Mouse (Mus musculus): Measurements from ENCODE around the gene Hrasls5.

The Hrasls5 gene

DNA sequence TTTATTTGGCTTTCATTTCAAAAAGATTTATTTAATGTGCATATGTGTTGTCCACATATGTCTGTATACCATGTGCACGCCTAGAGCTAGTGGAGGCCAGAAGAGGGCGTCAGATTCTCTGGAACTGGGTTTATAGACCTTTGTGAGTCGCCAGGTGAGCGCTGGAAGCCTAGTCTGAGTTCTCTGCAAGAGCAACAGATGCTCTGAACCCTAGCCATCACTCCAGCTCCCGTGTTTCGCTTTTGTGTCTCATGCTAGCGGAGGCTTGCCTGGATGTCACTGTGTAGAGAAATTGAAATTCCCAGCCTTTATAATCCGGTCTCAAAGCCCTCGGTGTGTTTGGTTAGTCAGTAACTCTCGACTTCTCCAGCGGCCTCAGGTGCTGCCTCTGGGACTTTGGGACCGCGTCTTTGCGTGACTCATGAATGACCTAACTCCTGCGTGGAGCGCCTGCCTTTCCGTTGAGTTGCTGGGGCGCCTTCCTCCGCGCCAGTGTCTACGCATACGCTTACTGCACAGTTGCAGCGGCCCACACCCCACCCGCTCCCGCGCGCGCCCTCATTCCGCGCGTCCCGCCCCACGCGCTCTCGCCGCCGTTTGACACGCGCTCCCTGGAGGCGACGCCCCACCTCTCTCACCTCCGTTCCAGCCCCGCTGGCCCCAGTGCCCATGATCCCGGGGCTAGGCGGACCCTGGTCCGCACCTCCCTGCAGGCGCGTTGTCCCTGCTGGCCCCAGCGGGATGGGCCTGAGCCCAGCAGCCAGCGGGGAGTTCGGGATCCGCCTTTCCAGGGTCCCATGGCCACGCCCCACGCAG, at the start of gene Hrasls5:
Hrasls5 (plus strand) TSS at position 600 of the 816 bp plus-strand sequence.
- no peak for DNase-seq

DNA sequence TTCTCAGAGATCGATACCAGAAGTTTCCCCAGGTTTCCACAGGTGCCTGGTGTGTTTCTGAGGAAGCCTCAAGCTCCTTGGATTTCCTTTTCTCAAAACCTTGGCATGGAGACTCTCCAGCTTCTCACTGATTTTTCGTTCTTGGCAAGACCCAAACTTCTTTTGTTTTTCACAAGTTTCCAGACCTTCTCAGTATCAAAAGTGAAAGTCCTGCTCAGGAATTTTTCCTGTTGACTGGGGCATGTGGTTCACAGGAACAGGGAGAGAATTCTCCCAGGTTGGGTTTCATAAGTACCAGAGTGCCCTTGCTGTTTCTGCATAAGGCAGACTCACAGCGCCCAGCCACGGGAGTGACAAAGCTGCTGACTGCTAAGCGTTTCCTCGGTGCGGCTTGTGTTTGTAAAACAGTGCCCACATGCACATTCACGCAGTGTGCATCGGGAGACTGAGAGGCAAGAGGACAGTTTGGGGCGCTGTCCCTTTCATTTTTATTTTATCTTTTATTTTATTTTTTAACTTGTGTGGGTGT, 49.7 kb upstream of the Hrasls5 start:
- DNase-seq = no peak

DNA sequence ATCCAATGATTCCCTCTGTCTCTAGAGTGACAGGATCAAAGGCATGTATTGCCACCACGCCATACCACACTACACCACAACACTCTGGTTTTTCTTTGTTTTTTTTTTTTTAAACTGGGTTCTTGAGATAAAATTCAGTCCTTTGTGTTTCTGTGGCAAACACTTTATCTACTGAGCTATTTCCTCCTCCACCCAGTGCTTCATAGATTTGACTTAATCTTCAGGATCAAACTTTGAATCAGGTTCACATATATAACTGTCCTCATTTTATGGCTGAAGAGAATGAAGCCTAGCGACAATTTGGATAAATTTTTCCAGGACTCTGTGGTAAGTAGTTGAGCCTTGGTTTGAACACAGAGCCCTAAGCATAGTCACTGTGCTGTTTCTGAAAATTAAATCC, 48.7 kb upstream of the Hrasls5 start:
- no peak for DNase-seq

DNA sequence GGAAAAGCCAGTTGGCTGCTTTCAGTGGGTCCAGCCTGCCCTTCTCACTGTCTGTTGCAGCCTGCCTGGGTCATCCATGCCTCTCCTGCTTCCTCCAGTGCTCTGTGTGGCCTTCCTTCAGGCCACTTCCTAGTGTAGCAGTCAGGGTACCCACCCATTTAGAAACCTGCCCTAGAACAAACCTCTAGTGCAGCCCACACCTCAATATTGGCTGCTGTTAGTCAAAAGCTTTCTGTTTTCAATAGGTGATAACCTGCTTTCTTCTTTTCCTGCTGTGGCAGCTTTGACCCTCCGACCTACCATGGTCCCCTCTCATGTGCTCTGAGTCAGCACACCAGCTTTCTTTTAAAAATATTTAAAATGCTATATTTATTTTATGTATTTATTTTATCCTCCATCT, 47.9 kb upstream of the Hrasls5 start:
- no peak for DNase-seq

DNA sequence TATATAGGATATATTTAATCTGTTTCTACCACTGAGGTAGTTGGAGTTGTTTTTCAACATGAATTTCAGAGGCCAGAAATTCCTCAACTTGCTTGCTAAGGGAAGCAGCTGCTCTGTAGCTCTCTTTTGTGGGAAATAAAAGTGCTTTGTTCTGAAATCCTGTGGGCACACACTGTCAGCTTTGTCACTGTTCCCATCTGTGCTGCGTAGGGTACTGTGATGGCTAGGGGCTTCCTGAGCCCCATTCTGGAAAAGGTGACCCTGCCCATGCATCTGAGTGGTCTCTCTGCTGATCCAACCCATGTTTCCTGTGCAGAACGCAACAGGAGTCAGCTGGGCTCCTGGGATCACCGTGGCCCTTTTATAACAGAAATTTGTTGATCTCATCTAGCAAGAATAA, 45.5 kb upstream of the Hrasls5 start:
- no peak for DNase-seq

DNA sequence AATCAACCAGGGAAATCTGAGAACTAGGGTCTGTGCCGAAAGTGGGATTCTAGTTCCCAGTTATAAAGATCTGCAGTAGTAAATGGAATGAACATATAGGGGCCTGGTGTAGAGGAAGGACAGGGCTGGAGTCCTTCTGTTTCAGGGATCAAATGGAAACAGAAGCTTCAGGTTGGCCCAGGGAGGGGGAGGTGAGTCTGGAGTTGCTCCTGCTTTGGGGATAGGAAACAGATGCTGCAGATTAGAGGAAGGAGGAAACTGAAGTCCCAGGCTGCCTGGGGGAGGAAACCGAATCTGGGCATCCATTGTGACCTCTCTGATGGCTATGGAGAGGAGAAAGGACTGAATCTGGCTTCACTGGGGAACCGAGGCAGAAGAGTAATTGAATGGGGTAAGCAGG, 44.0 kb upstream of the Hrasls5 start:
- no peak for DNase-seq

DNA sequence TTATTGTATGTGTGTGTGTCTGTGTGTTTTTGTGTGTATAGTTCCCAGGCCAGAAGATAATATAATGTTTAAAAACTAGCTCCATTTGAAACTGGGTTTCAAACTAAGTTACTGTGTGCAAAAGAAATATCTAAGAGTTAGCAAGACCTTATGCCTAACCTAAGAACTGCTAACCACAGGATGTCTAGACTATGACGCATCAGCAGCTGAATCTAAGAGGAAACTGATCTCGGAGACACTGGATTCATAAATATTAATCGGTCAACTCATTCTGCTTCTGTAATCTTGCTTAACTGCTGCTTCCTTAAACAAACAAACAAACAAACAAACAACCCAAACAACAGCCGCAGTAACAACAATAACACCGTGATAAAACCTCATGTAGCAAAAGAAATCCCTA, 42.7 kb upstream of the Hrasls5 start:
- DNase-seq = no peak

DNA sequence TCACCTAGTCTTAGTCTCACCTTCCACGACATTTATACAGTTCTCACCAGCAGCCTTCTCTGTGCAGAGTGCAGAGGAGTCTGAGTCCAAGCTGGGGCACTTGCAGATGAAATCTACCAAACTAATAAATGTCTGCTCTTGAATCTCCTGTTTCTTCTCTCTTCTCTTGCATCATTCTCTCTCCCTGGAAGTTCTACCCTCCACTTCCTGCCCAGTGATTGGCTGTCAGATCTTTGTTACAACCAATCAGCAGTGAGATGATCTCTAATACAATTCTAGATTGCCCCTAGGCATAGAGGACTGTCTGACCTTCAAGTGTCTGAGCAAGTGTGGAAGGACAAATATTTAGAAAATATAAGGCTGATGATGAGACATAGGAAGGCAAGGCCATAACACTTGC, 36.2 kb upstream of the Hrasls5 start:
- no peak for DNase-seq

DNA sequence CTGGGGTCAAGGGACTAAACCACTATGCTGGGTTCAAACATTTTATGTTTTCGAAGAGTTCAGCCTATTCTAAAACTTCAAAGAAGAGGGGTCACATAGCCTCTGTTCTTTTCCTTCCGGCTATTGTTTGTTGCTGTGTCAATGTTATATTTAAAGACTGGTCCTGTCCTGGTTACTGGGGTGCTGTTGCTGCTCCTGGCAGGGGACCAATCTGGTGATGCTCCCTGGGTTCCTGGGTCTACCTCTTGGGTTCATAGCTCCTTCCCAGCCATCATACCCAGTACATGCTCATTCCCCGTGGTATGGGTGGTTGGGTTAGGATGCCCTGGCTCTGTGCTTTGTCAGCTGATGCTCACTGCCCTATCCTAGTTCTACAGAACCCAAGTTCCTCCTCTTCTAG, 34.6 kb upstream of the Hrasls5 start:
- no peak for DNase-seq

DNA sequence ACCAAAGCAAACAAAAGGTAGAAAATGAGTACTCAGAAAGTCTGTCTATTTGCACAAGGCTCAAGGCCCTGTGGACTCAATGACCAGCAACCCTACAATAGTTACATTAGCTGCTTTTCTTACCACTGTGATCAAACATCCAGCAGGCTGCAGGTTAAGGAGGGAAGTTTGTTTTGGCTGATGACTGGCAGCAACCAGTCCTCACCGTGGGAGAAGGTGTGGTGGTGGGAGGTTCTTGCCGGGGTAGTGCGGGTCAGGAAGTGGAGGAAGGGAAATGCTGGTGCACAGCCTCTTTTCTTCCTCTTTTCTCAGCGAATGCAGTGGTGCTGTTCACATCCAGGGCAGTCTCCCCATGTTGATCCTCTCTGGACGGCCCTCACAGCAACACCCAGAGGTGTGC, 31.3 kb upstream of the Hrasls5 start:
- no peak for DNase-seq

DNA sequence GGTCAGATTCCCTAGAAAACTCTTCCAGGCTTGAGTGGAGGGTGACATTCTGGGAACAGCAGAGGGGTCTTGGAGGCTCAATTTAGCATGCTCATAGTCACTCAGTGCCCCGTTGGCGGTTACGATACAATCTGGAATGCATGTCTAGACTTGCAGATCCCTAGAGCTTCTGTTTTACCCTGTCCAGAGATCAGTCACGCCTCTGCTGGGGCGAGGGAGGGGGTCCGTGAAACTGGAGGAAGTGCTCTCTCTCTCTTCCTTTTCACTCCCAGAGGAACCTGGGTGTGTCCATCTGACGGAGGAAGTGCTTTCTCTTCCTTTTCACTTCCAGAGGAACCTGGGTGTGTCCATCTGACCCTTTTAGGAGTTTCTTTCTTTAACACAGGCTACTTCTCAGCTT, 29.2 kb upstream of the Hrasls5 start:
- DNase-seq = no peak

DNA sequence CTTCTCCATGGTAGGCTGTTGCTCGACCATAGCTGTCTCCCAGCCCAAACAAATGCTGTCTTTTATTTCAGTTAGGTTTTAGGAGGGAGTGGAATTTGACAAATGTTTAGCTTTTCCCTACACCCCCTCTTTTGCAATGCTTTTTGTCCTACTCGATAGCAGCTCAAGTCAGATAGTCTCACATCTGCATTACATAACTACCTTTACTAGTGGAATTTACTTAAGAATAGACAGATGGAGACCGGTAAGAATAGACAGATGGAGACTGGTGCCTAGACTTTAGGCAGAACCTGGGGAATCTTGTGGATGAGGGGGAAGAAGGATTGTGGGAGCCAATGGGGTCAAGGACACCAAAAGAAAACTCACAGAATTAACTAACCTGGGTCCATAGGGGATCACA, 28.7 kb upstream of the Hrasls5 start:
- DNase-seq = no peak

DNA sequence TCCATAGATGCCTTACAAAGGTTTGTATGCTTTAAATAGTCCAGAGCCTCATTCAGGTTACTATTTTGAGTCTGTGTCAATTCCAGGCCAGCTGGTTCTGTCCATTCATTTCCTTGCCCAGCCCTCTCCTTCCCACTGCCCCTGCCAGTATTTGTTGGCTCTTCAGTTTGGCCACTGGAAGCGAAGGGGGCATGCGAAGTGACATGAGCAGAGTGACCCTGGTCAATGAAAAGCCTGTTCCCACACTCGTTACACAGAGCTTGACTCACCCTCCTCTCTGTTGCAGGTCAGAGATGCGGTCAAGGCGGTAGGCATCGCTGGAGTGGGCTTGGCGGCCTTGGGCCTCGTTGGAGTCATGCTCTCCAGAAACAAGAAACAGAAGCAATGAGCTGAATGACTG, 27.1 kb upstream of the Hrasls5 start:
- DNase-seq = no peak

DNA sequence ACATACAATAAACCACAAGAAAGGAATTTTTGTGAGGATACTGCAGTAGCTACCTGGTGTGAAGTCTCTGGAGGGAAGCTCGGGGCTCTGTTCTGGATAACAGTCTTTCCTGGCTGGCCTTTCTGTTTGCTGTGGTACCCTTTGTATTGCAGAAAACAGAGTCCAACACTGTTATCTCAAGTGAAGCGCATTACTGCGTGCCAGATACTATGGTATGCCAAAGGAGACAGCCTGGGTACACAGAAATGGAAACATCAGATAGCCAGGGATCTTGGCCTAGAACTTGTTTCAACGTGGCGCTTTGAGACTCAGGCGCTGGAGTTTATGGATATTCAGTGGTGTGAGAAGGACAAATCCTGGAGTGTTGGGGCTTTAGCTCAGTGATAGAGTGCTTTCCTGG, 26.6 kb upstream of the Hrasls5 start:
- no peak for DNase-seq

DNA sequence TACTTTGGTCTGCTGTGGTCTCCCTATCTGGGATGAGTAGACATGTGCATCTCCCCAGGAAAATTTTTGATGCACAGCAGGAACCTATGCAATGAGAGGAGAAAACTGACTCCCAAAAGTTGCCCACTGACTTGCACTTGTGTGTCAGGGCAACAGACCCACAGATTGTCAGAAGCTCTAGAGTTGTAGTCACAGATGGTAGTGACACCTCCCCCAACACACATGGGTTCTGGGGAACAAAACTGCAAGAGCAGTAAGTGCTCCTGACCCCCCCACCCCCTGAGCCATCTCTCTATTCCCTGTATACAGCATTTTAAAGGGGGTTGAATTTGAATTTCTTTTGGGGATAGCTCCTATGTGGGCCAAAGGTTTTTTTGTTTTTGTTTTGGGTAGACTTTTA, 21.5 kb upstream of the Hrasls5 start:
- no peak for DNase-seq

DNA sequence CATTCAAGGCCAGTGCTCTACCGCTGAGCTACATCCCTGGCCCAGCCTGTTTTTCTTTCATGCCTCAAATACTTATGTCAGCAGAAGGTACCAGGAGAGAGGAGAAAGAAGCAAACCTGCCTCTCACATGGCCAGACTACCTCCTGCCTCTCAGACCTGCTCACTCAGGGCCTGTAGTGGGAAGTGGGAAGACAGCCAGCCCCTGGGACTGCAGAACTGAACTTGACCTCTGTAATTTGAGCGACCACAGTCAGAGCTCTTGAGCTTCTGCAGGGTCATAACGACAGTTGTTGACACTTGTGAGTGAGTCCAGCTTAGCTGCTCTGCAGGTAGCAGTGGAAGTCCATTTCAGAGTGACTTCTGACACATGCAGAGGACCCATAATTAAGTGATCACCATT, 20.3 kb upstream of the Hrasls5 start:
- DNase-seq = no peak

DNA sequence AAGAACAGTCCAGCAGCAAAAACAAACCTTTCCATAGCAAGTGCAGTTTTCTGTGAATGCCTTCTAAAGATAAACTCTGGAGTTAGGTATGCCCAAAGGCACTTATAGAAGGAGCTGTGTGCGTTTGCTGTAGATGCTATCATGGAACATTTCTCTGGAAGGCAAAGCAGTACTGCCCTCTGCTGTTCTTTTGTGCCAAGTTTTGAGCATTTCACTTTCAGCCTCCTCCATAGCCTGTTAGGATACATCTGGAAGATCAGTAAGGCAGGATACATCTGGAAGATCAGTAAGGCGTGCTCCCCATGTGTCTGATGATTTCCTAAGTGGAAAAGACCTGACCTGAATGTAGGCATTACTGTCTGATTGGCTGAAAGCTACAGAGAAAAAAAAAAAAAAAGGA, 16.8 kb upstream of the Hrasls5 start:
- DNase-seq = no peak

DNA sequence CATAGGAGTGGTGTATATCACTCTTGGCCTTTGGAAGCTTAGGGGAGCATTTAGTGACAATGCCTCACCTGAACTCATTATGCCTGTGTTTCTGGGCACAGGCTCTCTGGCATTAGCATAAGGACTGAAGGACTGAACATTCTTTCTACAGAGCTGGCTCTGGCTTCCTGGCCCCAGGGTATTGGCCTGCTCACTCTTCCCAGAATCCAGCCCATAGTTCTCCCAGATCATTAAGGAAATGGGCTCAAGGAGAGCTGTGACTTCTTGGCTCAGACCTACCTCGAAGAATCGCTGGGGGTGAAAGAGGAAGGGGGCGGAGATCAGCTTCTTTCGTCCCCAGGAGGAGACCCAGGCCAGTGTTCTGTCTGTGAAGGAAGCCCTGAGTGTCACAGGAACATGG, 13.9 kb upstream of the Hrasls5 start:
- no peak for DNase-seq

DNA sequence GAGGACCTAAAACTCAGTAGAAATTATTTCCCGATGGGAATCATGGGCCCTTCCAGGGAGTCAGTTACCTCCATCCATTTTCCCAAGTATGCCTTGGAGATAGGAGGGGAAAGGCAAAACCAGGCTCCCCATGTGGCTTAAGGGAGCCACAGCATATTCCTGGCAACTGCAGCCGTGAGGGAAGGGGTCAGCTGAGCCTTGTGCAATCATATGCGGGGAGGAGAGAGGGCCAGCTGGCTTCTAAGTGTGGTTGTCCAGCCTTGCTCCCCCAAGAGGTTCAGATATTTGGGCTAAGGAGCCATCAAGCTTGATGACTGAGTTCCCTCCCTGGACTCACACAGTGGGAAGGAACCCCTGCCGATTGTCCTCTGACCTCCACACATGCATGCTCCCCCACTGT, 10.8 kb upstream of the Hrasls5 start:
- DNase-seq = no peak

DNA sequence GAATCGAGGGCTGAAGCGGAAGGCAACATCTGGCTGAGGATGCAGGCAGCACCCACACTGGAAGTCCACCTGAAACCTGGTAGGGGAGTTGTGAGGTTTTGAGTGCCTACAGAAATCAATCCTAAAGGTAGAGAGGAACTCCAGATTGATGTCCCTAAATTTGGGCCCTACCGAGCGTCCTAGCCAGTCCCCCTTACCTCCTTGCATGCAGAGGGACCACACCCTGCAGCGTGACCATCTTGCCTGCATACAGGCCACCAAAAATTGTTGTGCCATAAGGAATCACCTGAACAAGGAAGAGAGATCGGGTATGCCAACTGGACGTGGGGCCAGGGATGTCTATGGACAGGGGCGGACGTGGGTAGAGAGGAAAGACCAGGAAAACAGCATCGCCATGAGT, 8.2 kb upstream of the Hrasls5 start:
- no peak for DNase-seq

DNA sequence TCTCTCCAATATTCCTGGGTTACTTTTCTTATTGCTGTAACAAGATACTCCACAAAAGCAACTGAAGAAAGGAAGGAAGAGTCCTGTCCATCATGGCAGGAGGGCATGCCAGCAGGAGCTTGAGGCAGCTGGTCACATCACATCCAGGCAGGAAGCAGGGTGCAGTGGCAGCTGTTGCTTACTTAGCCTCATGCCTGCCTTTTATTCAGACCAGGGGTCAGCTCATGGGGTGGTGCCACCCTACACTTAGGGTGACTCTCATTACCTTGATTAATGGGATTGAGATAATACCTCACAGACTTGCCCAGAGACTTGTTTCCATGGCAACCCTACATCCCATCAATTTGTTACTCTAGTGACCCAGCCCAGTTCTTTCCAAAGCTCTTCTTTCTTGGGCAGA, 7.3 kb upstream of the Hrasls5 start:
- no peak for DNase-seq

DNA sequence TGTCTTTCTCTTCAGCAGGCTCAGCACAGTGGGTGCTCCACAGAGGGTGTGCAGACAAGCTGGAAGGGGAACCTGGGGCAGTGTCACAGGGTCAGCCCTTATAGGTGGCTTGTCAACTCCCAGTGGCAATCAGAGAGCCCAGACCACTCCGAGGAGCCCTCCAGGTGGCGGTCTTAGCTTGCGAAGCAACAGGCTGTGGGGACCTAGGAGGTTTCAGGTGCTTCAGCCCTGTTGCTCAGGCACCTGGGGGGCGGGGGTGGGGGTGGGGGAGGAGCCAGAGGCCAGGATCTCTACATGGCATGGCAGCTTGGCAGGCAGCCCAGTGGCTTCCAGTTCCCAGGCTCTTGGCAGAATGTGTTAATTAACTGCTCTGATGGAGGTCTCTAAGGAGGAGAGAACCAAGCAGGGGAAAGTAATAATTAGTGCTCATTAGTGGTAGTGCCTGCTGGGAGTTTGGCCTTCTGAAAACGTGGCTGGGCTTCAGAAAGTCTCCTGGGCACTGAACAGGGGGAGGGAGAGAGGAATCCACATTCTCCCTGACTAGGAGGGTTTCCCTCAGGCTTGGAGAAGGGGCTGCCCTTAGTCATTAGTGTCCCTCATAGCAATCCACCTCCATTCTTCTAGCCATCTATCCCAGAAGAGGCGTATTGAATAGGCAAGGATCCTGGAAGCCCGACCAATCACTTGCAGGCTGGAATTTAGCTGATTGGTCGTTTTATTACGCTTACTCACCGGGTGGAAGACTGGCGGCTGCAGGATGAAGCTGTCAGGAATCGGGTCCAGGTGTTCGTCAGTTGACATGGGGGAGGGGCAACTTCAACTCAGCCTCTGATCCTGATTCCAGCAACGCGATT, 6.2 kb upstream of the Hrasls5 start:
- peak in 1 of 2 experiments; percentile 21 for DNase-seq

DNA sequence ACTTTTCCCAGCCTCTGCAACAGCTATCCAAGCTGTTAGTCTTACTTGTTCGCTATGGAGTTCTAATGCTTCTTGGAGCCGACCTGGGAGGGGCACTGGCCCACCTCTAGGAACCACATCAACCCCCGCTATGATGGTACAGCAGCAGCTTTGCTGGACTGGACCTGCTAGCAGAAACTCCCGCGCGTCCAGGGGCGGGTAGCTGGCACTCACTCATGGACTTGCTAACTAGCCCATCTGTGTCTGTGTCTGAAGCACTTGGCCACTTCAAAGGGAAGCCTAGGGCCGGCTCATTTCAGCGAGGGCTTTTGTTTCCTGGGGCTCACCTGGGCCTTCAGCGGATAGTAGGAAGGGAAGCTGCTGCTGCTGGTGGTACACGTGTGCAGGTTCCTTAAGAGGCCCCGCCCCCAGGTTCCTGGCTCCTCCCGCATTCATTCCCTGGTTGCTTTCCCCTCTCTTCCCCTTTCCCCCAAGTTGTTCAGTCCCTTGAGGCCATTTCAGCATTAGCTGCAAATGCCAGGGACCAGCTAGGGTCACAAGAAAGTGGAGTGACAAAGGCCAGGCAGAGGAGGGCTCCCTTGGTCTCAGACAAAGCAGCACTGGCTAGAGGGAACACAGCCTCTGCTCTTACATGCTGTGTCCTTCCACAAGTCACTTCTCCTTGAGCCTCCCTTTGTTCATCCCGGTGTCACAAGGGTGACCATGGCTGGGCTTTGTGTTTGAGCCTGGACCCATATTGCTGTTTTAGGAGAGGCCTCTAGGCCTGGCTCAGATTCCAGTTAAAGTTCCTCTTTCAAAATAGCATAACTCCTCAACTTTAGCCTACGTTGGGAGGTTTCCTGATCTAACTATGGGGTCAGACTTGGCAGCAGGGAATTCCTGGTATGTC, 5.3 kb upstream of the Hrasls5 start, which contains the start of gene Lgals12:
Lgals12 (minus strand) TSS at position 393 of the 889 bp plus-strand sequence.
- DNase-seq = no peak
